Mouse (Mus musculus): ENCODE measurements around the gene Hbb-bs.
"Not testable (repeated sequence)": the region's sequence is repeated elsewhere in the genome, so short reads cannot be mapped to it uniquely, and the experiment has no call there.

DNA sequence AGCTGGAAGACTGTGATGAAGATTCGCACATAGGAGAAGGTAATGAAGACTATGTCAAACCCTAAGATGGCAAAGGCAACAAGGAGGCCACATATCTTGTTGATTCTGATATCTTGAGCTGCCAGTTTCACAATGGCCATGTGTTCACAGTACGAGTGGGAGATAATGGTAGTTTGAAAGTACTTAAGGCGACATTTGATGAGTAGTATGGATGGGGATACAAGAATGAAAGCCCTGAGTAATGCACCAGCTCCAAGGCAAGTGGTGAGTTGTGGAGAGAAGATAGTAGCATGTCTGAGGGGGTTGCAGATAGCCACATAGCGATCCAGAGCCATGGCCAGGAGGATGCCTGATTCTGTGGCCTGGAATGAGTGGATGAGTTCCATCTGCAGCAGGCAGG, 50.2 kb downstream of the Hbb-bs start:
- not testable (repeated sequence) for TF ChIP-seq CTCF (IDR thresholded peaks at IDR 0.05; ENCODE audit: control insufficient read depth, insufficient read depth, low read length); POLR2A (IDR thresholded peaks at IDR 0.05; ENCODE audit: borderline replicate concordance, control insufficient read depth, low read depth, low read length)
